Mouse (Mus musculus): ENCODE data around the gene Gm12258. TPM values are rescaled to one million over a fixed set of nuclear protein-coding genes. Genes with fewer than 3 reads are reported as not detected.

Gm12258 gene
- total RNA-seq, 2 experiments from 2014 or later = 1.3 to 1.7 TPM

GRCm38 (mm10) chr11:58890511-58890910, 43.6 kb downstream of the Gm12258 start:
- intact Hi-C loops (cut with DNase I; ENCODE audit: low total_unique reads) = no loop called here
- no peak for DNase-seq

DNA sequence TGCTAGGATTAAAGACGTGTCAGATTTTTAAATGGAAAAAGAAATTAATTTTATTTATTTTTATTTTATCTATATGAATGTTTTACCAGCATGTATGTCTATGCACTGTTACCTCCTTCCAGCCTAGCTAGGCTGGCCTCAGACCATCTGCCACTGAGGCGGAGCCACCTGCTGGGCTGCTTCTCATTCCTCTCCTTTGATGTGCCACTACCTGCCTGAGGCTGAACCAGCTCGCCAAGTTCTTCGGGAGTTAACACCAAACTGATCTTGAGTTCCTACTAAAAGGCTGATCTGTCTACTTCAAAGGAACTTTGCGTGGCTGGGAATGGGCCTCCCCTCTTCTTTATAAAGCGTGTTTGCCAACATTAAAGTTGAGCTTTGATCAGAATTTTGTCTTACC, 47.5 kb downstream of the Gm12258 start:
- no peak for DNase-seq

GRCm38 (mm10) chr11:58897485-58897884, 50.5 kb downstream of the Gm12258 start:
- intact Hi-C loops (cut with DNase I; ENCODE audit: low total_unique reads) = no loop called here
- DNase-seq = no peak

More for the DNA sequence above, 47.5 kb downstream of the Gm12258 start:
- intact Hi-C loops (cut with DNase I; ENCODE audit: low total_unique reads) = no loop called here

DNA sequence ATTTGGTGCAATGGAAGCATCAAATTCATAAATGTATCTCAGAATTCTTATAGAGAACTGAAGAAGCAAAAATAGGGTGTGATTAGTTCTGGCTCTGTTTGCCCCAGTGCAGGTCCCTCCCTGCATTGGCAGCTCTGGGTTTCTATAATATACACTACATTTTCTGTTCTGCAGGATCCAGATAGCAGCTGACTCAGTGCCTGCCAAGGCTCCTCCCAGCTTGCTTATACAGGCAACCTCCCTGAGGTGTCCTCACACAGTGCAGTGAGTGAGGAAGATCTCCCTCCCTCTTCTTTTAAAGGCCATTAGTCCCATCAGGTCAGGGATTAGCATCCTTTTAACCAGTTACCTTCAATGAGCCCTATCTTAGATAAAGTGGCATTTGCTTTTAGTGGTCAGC, 54.1 kb downstream of the Gm12258 start:
- no peak for DNase-seq
- intact Hi-C loops (cut with DNase I; ENCODE audit: low total_unique reads) = no loop called here

GRCm38 (mm10) chr11:58903511-58904409, 56.8 kb downstream of the Gm12258 start, which contains the start of gene Zfp39:
TSS of gene Zfp39 (minus strand) at chr11:58904225.
- intact Hi-C loops (cut with DNase I; ENCODE audit: low total_unique reads) = no loop called here
- DNase-seq = peak; percentile 95

DNA sequence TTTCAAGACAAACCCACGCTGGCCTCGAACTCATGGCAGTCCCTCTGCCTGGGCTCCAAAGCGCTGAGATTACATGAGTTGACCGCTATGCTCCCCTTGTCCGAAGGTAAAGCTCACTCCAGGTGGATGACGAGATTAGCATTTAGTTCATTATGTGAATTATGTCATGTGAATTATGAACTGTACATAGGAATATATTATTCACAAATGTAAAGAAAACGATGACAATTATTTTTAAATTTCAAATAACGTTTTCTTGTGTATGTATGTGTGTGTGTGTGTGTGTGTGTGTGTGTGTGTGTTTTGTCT, 57.4 kb downstream of the Gm12258 start:
- intact Hi-C loops (cut with DNase I; ENCODE audit: low total_unique reads) = no loop called here

DNA sequence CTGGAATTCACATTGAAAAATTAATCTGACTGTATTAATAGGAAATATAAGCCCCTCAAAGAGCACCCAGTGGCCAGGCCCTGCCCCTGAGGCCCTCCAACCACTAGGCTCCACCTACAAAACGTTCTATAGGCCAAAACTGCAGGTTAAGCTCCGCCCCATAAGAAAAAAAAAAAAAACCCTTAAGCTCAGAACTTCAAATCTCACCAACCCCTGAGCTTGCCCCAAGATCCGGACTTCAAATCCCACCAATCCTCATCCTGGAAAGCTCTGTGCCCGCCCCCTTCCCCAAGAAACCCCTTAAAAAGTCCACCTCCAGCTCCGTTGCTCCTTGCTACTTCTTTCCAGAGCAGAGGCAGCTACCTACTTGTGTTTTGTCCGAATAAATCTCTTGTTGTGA, 57.9 kb downstream of the Gm12258 start:
- intact Hi-C loops (cut with DNase I; ENCODE audit: low total_unique reads) = no loop called here
- DNase-seq = no peak

More for the DNA sequence above, 57.4 kb downstream of the Gm12258 start:
- no peak for DNase-seq

Other genes with a start within 250 kb of the Gm12258 start
- gene 2210407C18Rik, start 231.1 kb upstream of the Gm12258 start, total RNA-seq (2021) = not detected
- not detected for gene Olfr323, start 216.7 kb upstream of the Gm12258 start, total RNA-seq (2021)
- not detected for gene Trim58, start 206.7 kb upstream of the Gm12258 start, total RNA-seq (2021)
- gene Olfr322, start 188.4 kb upstream of the Gm12258 start, total RNA-seq (2021) = not detected
- not detected for gene Olfr320, start 166.1 kb upstream of the Gm12258 start, total RNA-seq (2021)
- gene Olfr319, start 148.0 kb upstream of the Gm12258 start, total RNA-seq (2021) = not detected
- gene Olfr318, start 123.1 kb upstream of the Gm12258 start, total RNA-seq (2021) = not detected
- gene Olfr317, start 107.9 kb upstream of the Gm12258 start, total RNA-seq (2021) = not detected
- gene Olfr316, start 94.4 kb upstream of the Gm12258 start, total RNA-seq (2021) = not detected
- not detected for gene Olfr315, start 74.0 kb upstream of the Gm12258 start, total RNA-seq (2021)
- not detected for gene Olfr314, start 64.2 kb upstream of the Gm12258 start, total RNA-seq (2021)
- not detected for gene Fam183b, start 45.2 kb upstream of the Gm12258 start, total RNA-seq (2021)
- not detected for gene Olfr313, start 32.2 kb upstream of the Gm12258 start, total RNA-seq (2021)
- gene Olfr312, start 17.9 kb upstream of the Gm12258 start, total RNA-seq (2021) = not detected
- gene Olfr311, start 7.9 kb upstream of the Gm12258 start, total RNA-seq (2021) = not detected
- gene 2810021J22Rik, start 20.1 kb downstream of the Gm12258 start, total RNA-seq (2021) = 1 to 10 TPM; 1.4 to 1.6 TPM
- gene Zfp39, start 57.1 kb downstream of the Gm12258 start, total RNA-seq (2021) = 1 to 10 TPM; 4.1 to 5.3 TPM
- not detected for gene Btnl10, start 70.8 kb downstream of the Gm12258 start, total RNA-seq (2021)
- gene Rnf187, start 91.8 kb downstream of the Gm12258 start, total RNA-seq (2021) = 100 to 1,000 TPM; 126 to 139 TPM
- gene Hist3h2ba, start 101.8 kb downstream of the Gm12258 start, total RNA-seq (2021) = 1 to 10 TPM; 2.1 to 3.7 TPM
- gene Hist3h2a, start 107.5 kb downstream of the Gm12258 start, total RNA-seq (2021) = 10 to 100 TPM; 15.1 to 16.8 TPM
- under 1 TPM in 1 of 2 experiments, not detected in 1; 0.29 TPM for gene Trim17, start 107.5 kb downstream of the Gm12258 start, total RNA-seq (2021)
- gene Trim11, start 130.9 kb downstream of the Gm12258 start, total RNA-seq (2021) = 1 to 10 TPM; 9.3 to 9.6 TPM

Data from gastrocnemius, postnatal 14 days (tissue).